Mouse (Mus musculus) right cerebral cortex, postnatal 4 days (tissue): ENCODE measurements around the gene Abcg8.

Source experiments
- DNase-seq: peaks from one replicate; pipeline ENCODE4 v3.0.0-alpha.2; 2022

Abcg8 gene

GRCm38 (mm10) chr17:84716252-84716872 lies 40.3 kb downstream of the Abcg8 start:
- DNase-seq, result no peak

- DNase-seq, result no peak
Observed at GRCm38 (mm10) chr17:84717416-84717815, 41.3 kb downstream of the Abcg8 start.

- no peak for DNase-seq
Observed at GRCm38 (mm10) chr17:84719105-84719504, 43.0 kb downstream of the Abcg8 start.

GRCm38 (mm10) chr17:84724028-84724427 lies 47.9 kb downstream of the Abcg8 start:
- DNase-seq, result no peak

GRCm38 (mm10) chr17:84725163-84725562 lies 49.1 kb downstream of the Abcg8 start:
- no peak for DNase-seq

- DNase-seq, result no peak
Observed at GRCm38 (mm10) chr17:84728201-84728911, 52.3 kb downstream of the Abcg8 start.

GRCm38 (mm10) chr17:84729140-84729539 lies 53.0 kb downstream of the Abcg8 start:
- no peak for DNase-seq

- no peak for DNase-seq
Observed at GRCm38 (mm10) chr17:84731361-84731760, 55.3 kb downstream of the Abcg8 start.

- DNase-seq, result no peak
Observed at GRCm38 (mm10) chr17:84732612-84733011, 56.5 kb downstream of the Abcg8 start.

- DNase-seq, result no peak
Observed at GRCm38 (mm10) chr17:84736719-84737118, 60.6 kb downstream of the Abcg8 start.

- DNase-seq, result no peak
Observed at GRCm38 (mm10) chr17:84738073-84738797, 62.1 kb downstream of the Abcg8 start.

- DNase-seq, result no peak
Observed at GRCm38 (mm10) chr17:84744256-84744655, 68.2 kb downstream of the Abcg8 start.

- DNase-seq, result no peak
Observed at GRCm38 (mm10) chr17:84745001-84745400, 68.9 kb downstream of the Abcg8 start.

- DNase-seq, result no peak
Observed at GRCm38 (mm10) chr17:84747212-84747611, 71.1 kb downstream of the Abcg8 start.

GRCm38 (mm10) chr17:84748152-84748682 lies 72.1 kb downstream of the Abcg8 start:
- no peak for DNase-seq

- DNase-seq, result no peak
Observed at GRCm38 (mm10) chr17:84749297-84749696, 73.2 kb downstream of the Abcg8 start.
